Mouse (Mus musculus): ENCODE data around the gene Sh2b2.

The Sh2b2 gene

DNA sequence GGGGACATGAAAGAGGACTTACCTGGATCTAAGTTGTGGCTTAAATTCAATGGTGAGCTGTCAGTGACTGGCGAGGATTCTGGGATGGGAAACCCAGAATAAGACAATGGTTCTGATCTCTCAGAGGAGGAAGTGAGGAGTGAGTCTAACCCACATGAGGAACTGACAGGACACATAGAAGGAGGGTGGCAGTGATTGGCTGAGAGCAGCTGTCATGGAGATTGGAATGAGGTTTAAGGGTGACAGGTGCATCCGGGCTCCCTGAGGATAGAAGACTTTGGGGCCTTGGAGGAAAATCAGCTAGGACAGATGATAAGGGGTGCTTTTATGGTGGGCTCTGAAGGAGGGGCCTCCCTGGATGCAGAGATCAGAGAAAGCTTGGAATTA is at the start of gene Sh2b2:
TSS of gene Sh2b2 (minus strand) at position 105 of the 387 bp plus-strand sequence.
- DNase-seq, result no peak

DNA sequence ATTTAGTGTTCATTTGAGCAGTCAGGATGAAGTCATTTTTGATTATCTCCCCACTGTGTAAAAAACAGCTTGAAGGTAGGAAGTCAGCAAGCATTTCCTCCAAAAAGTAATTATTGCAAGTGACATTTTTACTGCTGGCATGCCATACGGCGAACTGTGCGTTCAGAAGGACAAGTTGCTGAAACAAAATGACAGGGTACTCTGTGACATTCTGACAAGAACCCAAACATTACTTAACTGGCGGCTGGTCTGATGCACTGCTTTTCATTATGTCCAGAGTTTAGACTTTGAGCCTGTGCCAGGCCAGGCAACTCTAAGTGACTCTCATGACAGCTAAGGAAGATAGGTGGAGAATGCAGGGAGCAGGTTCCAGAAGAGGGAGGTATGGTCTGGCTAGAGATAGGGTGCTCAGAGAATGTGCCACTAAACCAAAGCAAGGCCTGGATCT is 46.6 kb upstream of the Sh2b2 start:
- DNase-seq, result peak; percentile 39

DNA sequence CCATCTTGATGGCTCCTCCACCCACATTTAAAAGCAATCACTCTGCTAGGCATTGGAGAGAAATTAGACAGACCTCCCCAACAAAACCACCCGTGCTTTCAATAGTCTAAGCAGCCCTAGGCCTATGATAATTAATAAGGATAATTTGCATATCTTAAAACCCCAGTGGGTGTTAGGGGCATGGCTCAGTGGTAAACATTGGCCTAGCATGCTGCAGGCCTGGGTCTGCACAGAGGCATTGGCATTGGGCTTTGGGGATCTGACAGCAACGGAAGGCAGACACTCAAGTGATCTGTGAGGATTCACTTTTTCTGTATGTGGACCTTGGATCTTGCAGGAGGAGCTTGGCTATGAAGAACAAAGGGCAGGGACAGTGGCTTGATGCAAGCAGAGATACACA is 46.0 kb upstream of the Sh2b2 start:
- DNase-seq, result no peak

DNA sequence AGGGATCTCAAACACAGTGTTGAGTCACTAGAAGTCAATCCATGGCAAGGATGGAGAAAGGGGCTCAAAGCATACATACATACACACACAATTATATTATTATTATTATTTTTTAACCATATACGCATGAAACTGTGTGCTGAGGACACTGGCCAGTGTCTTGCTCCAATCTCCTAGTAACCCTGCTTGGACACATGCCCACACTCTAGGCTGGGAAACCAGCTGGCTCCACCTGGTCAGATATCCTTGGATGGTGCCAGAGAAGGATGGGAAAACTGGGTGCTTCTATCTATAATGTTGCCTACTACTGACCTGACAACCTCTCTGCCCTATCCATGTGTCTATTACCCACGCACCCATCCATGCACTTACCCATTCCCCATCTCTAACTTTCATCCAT is 45.2 kb upstream of the Sh2b2 start:
- DNase-seq, result no peak

DNA sequence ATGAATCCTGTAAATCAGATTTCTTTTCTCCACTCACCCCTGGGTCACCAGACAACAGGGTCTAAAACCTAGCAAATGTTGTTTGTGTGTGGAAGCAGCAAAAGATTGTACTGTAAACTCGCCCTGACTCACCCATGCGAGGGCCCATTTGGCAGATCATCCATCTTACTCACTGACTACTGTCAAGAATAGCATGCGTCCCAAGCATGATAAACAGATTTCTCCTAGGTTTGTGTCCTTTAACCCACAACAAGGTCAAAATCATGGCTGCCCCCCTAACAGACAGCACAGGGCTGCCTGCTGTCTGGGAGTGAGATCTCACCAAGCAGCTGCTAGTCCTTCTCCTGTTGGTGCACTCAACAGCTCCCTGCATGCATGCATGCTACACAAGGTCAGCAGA is 43.4 kb upstream of the Sh2b2 start:
- DNase-seq, result no peak

DNA sequence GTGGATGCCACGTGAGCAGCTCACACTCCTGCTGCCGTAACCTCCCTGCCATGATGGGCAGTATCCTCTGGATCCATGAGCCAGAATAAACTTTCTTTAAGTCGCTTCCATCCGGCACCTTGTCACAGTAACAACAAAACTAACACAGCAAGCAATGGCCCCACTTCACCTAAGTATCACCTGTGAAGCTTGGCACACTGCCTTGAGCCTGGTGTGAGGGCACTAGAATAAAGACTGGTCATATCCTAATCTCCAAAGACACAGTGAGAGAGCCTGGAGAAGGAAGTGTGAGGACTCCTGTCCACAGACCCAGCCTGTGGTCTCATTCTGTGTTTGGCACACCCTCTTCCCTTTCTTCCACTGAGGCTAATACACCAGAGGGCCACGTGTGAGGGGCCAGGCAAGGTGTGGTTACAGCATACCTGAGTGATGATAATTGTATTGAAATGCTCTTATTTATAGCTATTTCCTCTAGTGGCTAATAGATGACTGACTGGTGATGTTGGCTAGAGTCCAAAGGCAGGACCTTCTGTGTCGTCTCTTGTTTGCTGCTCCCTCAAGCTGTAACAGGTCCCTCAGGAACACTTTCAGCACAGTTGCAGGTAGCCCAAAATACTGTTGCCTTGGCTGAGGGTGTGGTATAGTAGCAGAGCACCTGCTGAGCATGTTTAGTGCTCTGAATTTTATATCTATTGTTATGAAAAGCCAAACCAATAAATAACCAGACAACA is 42.2 kb upstream of the Sh2b2 start:
- DNase-seq, result peak; percentile 39

DNA sequence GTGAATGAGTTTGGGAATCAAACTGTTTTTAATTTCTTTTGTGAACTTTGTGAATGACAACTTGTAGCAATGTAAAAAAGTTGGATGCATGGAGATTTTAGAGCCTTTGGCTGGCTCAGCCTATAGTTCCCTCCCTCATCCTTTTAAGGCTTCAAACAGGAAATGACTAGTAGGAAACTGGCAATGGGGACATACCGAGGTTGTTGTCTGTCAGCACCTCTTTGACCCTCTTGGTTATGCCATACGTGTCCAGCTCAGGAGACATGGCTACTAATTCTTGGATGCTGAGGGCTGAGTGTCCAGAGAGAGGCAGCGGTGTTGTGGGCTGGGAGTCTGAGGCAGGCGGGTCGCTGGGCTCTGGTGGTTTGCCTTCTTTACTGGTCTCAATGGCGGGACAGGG is 40.2 kb upstream of the Sh2b2 start:
- no peak for DNase-seq

DNA sequence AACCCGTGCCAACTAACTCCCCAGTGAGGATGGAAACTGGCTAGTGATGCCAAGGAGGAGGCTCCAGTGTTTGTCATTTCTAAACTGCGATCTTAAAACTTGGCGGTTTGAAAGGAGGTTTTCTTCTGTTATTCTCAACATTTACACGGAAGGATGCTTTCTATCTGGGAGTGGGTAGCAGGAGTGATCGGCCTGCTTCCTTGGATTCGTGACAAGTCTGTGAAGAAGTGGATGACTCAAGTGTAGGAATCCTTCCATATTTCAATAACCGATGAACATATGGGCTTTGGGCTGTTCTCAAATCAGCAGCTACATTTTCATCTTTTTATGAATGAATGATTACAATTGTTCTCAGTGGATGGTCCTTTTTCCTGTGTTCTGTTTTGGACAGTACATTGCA is 38.8 kb upstream of the Sh2b2 start:
- no peak for DNase-seq

DNA sequence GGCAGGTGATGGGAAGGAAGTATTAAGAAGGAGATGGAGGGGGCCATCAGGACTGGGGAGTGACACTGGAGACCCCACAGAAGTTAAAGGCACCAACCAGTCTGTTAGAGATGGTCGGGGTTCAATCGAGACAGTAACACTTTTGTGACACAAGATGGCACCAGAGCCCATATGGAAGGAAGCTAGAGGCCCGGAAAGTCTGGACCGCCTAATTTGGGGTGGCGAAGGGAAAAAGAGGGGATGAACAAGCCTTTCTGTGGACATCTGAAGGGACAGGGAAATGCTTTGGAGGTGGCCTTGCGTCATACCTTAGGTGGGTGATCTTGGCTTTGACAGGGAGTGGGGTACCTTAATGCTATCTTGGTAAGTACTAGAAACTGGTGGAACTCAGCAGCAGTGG is 35.0 kb upstream of the Sh2b2 start:
- DNase-seq, result no peak

DNA sequence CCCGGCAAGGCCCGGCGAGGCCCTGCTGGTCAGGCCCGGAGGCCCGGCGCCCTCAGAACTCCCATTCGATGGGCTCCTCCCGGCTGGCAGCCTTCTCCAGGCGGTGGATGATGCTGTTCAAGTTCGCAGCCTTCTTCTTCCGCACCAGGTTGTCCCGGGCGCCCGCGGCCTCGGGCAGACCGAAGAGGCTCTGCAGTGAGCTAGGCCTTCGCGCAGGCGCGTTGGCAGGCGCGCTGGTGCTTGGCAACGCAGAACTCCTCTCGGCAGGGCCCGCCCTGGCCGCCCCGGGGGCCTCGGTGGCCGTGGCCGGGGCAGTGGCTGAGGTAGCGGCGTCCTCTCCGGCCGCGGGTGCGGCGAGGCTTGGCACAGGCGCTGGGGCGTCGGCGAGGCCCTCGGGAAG is 28.4 kb upstream of the Sh2b2 start:
- DNase-seq, result no peak

DNA sequence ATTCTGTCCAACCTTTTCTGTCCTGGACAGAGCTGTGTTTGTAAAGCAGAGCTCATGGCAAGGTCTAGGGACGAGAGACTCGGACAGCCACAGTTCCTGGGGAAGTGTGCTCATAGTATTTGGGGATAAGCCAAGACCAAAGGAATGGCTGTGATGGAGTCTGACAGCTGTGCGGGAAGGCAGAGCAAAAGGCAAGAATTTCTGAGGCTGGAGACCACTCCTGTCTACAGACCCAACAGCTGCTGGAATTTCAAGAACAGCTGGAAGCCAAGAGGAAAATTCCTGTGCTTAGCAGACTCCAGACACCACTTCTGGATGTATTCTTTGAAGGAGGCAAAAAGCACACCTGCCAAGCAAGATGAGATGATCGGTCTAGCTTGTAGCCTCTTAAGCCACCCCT is 23.6 kb upstream of the Sh2b2 start:
- no peak for DNase-seq

DNA sequence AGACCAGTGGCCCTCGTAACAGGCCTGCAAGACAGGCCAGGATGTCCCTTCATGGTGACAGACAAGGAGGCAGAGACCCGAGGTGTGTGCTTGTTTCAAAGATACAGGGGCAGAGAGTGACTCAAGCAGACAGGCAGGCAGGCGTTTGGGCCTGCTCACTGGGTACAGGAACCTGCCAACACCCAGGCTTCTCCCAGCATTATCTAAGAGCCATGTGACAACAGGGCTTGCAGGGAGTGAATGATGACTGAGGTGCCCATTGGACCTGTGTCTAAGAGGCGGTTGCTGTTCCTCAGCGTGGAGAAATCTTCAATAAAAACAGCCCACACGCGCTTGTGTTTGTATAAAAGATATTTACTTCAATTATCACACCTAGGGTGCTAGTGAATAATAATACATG is 19.7 kb upstream of the Sh2b2 start:
- DNase-seq, result no peak

DNA sequence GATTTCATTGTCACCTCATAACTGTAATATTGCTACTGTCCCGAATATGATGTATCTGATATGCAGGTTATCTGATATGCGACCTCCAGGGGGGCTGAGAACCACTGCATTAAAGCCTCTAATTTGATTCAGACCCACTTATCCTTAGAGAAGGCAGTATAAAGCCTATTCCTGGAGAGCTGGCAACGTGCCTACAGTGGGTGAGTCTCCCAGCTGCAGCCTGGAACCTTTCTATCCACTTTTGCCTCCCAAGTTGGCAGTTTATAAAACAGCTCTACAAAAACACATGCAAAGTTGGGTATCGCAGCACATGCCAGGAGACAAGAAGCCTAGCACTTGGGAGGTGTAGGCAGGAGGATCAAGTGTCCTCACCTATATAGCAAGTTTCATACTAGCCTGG is 17.0 kb upstream of the Sh2b2 start:
- DNase-seq, result no peak

DNA sequence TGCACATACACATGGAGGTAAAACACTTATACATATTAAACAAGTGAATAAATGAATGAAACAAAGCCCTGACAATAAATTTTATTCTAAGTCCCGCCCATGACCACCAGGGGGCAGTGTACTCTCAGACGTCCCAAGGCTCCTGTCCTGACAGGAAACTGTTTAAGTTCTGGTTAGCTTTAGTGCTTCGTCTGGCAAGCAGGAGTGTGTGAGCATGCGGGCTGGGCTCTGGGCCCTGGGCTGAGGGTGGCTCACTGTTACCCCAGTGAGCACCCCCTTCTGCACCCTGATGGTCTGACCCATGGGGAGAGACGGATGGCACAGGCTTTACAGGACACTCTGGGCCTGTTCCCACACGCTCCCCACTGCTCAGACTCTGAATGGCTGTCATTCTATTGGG is 12.6 kb upstream of the Sh2b2 start:
- peak; percentile 32 for DNase-seq

DNA sequence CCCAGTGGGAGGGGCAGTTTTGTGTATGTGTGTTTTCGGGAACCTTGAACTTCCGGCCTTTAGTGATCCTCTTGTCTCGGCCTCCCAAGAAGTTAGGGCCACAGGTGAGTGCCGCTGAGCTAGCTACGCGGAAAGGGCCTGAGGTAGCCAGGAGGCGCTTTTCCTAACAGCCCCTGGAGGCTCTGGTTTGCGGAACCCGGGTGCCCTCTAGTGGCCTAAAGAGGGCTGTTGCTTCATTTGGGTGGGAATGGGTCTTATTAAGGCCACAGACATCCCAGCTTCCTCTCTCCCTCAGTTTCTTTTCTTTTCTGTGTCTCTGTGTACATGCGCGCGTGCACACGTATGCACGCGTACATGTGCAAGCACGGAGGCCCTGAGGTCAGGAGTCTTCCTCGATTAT is 6.5 kb upstream of the Sh2b2 start:
- DNase-seq, result peak; percentile 52

DNA sequence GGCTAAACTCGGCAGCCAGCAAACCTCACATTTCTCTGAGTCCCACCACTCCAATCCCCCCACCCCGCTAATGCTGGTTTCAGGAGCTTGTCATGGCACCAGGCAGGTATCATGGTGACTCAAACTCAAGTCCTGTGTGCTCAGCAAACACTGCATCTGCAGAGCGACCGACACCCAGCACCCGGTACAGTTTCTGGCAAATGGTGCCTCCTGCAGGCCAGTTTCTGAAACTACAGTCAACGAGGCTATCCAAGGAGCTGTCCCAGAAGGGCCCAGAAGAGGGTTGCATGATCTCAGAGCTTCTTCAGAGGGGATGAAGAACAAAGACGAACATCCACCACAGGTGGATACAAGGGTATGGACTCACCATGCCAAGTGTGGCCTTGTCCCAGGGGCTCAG is 4.6 kb upstream of the Sh2b2 start:
- no peak for DNase-seq

DNA sequence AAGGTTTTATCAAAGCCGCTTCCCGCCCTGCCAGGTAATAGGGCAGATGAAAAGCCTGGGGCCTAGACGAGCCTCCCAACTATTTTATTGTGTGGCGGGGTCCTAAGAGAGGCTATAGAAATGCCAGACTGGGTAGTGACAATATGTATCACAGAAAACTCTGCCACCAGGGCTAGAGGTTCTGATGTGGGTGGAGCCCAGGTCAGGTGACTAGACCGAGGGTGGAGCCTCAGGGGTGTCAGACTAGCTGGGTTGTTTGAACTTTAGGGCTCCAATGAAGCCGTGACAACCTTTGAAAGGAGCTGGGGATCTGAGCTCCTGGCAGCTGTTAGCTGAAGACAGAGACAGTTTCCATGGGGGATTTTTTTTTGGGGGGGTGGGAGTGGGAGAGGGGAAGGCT is 2.1 kb upstream of the Sh2b2 start:
- DNase-seq, result no peak

DNA sequence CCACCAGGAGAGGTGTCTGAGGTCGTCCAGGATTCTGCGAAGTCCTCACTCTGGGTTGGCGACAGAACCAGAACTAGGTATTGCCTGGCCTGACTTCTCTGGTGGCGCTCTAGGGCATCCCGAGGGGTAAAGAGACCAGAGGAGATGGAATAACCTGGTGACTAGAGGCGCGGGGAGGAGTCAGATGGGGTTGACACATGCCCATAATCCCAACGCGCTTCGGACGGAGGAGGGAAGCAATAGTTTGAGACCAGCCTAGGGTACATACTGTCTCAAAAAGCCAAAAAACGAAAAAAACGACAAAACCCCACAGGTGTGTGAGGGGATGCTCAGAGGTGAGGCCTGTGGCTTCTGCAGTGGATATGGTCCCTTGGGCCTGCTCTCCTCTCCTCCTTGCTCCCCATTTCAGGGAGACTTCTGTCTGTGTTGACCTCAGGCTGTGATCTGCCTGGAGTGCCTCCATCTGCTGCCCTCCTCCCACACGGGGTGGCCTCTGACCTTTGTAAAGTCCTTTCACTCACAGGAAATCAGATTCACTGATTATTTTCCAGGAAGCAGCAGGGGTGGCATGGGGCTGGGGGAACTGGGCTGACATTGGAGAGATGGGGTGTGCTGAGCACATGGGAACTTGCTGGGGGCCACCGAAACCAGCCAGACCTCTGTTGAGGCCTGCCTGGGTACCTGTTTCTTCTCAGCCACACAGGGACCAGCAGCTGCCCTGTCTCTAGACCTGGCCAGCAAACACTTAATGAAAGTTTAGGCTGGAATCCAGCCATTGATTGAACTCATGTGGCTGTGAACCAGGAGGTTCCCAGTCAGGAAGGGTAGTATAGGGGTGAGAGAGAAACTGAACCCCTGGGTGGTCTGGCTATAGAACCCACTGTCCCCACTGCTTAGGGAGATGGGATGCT is 560 bp downstream of the Sh2b2 start:
- no peak for DNase-seq

DNA sequence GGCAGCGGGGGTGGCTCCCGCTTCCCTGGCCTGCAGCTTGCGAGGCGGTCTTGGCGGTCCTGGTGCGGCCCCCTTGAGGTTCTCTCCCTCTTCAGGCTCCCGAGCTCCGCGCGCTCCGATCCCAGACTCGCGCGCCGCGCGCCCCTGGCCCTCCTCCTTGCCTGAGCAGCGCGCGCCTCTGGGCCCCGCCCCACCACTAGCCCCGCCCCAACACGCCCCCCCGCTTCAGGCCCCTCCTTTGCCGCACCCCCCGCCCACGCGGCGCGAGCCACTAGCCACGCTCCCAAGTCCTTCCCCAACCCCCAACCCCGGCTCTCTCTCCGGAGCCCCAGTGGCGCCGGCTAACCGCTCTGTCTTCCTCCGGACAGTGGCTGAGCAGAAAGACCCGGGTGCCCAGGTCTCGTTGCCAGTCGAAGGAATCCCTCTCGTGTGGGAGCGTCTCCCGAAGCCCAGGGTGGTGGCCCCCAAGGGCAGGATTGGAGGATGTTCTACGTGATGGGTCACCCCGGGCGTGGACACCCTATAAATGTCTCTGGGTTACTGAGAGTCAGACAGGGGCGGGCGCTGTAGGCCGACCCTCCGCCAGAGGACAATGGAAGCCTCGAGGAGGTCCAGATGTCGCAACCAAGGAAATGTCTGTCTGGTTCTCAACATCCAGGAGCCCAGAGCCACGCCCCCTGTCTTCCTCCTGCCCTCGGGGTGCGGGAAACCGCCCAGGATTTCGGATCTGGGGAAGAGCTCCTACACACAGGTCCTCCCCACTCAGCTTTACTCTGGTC is 1.4 kb downstream of the Sh2b2 start:
- peak; percentile 38 for DNase-seq

DNA sequence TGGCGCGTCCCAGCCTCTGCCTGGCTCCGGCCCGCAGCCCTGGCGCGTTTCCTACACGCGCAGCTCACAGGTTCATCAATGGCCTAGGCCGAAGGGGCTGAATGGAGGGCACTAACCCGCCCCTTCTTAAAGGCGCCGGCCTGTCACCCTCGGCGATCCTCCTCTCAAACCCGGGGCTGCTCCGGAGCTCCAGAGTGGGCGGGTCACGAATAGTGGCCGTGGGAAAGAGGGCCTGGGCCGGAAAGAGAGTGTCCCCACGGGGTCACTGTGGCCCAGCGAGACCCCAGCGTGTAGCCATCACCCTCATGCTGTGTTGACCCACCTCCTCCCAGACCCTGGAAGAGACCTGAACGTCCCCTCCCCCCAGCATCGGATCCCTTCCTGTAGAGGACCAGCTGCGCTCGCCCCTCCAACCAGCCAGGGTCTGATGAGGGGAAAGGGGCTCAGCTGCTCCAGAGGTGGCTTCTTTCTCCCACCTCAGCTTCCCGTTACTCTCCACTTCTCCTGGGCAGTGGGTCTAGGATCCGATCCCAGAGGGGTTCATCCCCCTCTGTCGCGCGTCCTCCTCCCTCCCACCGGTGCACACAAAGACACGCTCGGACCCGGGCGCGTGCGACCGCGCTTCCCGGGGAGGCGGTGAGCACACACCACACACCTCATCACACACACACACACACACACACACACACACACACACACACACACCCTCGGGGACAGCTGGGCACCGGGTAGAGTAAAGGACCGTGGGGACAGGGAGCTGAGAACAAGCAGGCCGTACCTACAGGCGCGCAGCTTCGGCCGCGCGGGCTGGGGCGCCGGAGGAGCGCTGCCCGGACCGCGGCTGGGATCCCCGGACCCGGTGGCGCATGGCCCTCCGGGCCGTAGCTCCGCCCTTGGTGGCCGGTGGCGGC is 2.2 kb downstream of the Sh2b2 start:
- DNase-seq, result no peak

DNA sequence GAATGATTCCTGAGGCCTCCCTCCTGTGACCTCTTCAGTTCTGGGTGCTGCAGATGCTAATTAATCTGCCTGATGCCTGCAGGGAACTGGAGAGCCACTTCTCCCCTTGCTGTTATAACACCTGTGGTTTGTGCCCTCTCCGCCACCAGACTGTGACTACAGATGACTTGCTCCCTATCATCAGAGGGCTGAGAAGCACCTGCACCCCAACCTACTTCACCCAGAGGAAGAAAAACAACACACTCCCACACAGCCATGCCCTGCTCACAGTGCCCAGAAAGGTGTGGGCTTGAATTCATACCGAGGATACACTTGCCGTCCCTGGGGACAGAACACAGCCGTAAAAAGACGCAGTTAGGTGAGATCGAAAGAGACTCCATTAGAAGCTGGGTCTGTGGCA is 5.2 kb downstream of the Sh2b2 start:
- DNase-seq, result no peak

DNA sequence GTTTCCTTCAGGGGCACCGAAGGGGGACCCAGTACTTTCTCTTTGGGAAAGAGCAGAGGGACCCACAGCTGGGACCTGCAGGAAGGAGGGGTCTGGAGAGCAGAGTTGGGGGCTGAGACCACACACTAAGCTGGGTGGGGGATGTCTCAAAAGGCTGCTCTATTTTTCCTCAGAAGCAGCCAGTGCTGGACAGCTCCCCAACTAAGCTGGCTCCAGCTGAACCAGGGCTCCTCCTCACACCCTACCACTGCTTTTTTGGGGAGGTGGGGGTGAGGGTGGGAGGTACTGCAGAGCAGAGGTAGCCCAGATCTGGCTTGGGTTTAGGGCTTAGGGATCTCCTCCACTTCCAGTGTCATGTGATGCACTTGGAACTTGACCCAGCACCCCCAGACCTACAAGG is 6.0 kb downstream of the Sh2b2 start:
- DNase-seq, result no peak

DNA sequence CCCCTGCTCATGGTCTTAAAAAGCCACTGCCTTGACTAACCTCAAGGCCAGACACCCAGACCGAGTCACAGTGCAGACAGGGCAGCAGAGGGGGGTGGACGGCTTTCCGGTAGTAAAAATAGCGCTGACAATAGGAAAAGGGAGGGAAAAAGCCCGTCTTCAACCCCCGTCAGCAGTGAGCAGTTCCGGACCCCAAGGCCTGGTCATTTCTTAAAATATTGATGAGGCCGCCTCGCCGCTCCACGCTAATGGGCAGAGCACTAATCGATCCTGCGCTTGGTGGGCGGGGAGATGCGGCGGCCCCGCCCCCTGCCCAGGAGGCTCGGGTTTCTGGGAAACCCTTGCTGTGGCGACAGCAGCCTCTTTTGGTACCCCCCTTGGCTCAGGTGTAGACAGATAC is 8.7 kb downstream of the Sh2b2 start:
- DNase-seq, result no peak

Measured in cerebellum, adult 11-12 months (tissue).